Mouse (Mus musculus) forebrain, embryonic 11.5 days (tissue): ENCODE data around the gene Mcm2. TPM values are rescaled to one million over a fixed set of nuclear protein-coding genes. Genes with fewer than 3 reads are reported as not detected.

ENCODE experiments used
- ATAC-seq: fragments of 200-750 bp; cut with Nextera tagmentation; replicated peaks from 2 replicates; pipeline ENCODE4 v1.8.0; 2017; ENCODE audit warnings: moderate TSS enrichment; ENCODE audit not compliant: low FRiP score
- DNase-seq: peaks from one replicate; pipeline ENCODE4 v3.0.0-alpha.2; 2017; ENCODE audit warnings: low spot score
- H3K27ac ChIP-seq: fragments of 300-500 bp; sonication (generic); 2 replicates; pipeline ENCODE4 v1.5.1; 2014; ENCODE audit warnings: low read depth, low read length
- H3K27me3 ChIP-seq: fragments of 300-500 bp; sonication (generic); 2 replicates; pipeline ENCODE4 v1.6.1; 2014; ENCODE audit warnings: mild to moderate bottlenecking, low read length, mixed read lengths; ENCODE audit not compliant: control insufficient read depth, insufficient read depth
- H3K36me3 ChIP-seq: fragments of 300-500 bp; sonication (generic); 2 replicates; pipeline ENCODE4 v1.6.1; 2014; ENCODE audit warnings: mild to moderate bottlenecking, low read length, moderate library complexity, mixed read lengths; ENCODE audit not compliant: control insufficient read depth, insufficient read depth
- H3K4me1 ChIP-seq: fragments of 300-500 bp; sonication (generic); replicated peaks from 2 replicates; pipeline ENCODE4 v1.6.1; 2014; ENCODE audit warnings: low read length, mixed read lengths; ENCODE audit not compliant: control insufficient read depth, insufficient read depth
- H3K4me2 ChIP-seq: fragments of 300-500 bp; sonication (generic); 2 replicates; pipeline ENCODE4 v1.6.1; 2014; ENCODE audit warnings: low read depth, mild to moderate bottlenecking, low read length, moderate library complexity, mixed read lengths; ENCODE audit not compliant: severe bottlenecking
- H3K4me3 ChIP-seq: fragments of 300-500 bp; sonication (generic); 2 replicates; pipeline ENCODE4 v1.5.1; 2014; ENCODE audit warnings: low read depth, low read length
- H3K9ac ChIP-seq: fragments of 300-500 bp; sonication (generic); 2 replicates; pipeline ENCODE4 v1.6.1; 2014; ENCODE audit warnings: low read length
- H3K9me3 ChIP-seq: fragments of 300-500 bp; sonication (generic); 2 replicates; pipeline ENCODE4 v1.6.1; 2016; ENCODE audit warnings: low read length, mixed read lengths; ENCODE audit not compliant: control insufficient read depth
- WGBS: fragments of 180-500 bp; shearing (Covaris S2); extraction: QIAGEN DNeasy Blood & Tissue Kit; methylation state at CpG from one replicate; pipeline ENCODE4 v1.1.7; 2014; 5-methylcytosine and 5-hydroxymethylcytosine counted together
- polyA plus RNA-seq: library from polyadenylated mRNA; unstranded; fragments of >200 nt; fragmentation: Nextera tagmentation; extraction: Ambion mirVana; gene quantifications from 2 replicates; pipeline ENCODE4 v1.2.1, GENCODE M21; 2014

Mcm2 gene
- polyA plus RNA-seq, 1 experiment from 2014 or later: 248 TPM

- Histone ChIP-seq H3K27me3 (no peaks in the 10 kb centered on the region), H3K9ac (no peak overlapping the region), H3K4me3 (no peak overlapping the region), H3K4me2 (no peak overlapping the region), H3K4me1 (no peaks in the 10 kb centered on the region), H3K27ac (no peak overlapping the region), H3K36me3 (peaks cover 9% of the 10 kb centered on the region; the same call in 1 of the 2 replicates), H3K9me3 (no peaks in the 10 kb centered on the region)
- DNase-seq (no peak), ATAC-seq (0 out of 2 replicates have a peak, but pooled peaks have one; percentile 36)
- 11% methylated on average over 2 of the region's 2 CpGs for WGBS
These were observed 37.7 kb downstream of the Mcm2 start for GRCm38 (mm10) chr6:88860914-88861313.

GRCm38 (mm10) chr6:88858341-88858740 is 40.2 kb downstream of the Mcm2 start:
- DNase-seq (no peak), ATAC-seq (no peak)
- Histone ChIP-seq H3K4me1 (no peaks in the 10 kb centered on the region), H3K27ac (no peak overlapping the region), H3K36me3 (peaks cover 6% of the 10 kb centered on the region; the same call in 1 of the 2 replicates), H3K27me3 (no peaks in the 10 kb centered on the region), H3K9me3 (no peaks in the 10 kb centered on the region), H3K9ac (no peak overlapping the region), H3K4me2 (no peak overlapping the region), H3K4me3 (no peak overlapping the region)
- 77% methylated on average over 7 of the region's 7 CpGs for WGBS

- ATAC-seq (no peak), DNase-seq (no peak)
- H3K9me3 ChIP-seq: no peaks in the 10 kb centered on the region
- no peak overlapping the region for H3K9ac ChIP-seq
- H3K36me3 ChIP-seq: peaks cover 2% of the 10 kb centered on the region; the same call in 1 of the 2 replicates
- no peaks in the 10 kb centered on the region for H3K27me3 ChIP-seq
- no peak overlapping the region for H3K4me3 ChIP-seq
- WGBS: 83% methylated on average over 6 of the region's 6 CpGs
- no peak overlapping the region for H3K4me2 ChIP-seq
- H3K27ac ChIP-seq: no peak overlapping the region
- no peaks in the 10 kb centered on the region for H3K4me1 ChIP-seq
These were observed 40.8 kb downstream of the Mcm2 start for GRCm38 (mm10) chr6:88857830-88858229.

- Histone ChIP-seq H3K4me1 (no peaks in the 10 kb centered on the region), H3K27me3 (no peaks in the 10 kb centered on the region), H3K9me3 (no peaks in the 10 kb centered on the region), H3K27ac (no peak overlapping the region), H3K36me3 (no peaks in the 10 kb centered on the region; the same call in 1 of the 2 replicates), H3K9ac (no peak overlapping the region), H3K4me2 (no peak overlapping the region), H3K4me3 (no peak overlapping the region)
- DNase-seq (no peak), ATAC-seq (no peak)
- 59% methylated on average over 9 of the region's 9 CpGs for WGBS
These were observed 41.3 kb downstream of the Mcm2 start for GRCm38 (mm10) chr6:88857249-88857648.

GRCm38 (mm10) chr6:88855636-88856035 is 42.9 kb downstream of the Mcm2 start:
- Histone ChIP-seq H3K4me3 (no peak overlapping the region), H3K9me3 (no peaks in the 10 kb centered on the region), H3K36me3 (no peaks in the 10 kb centered on the region; the same call in 1 of the 2 replicates), H3K4me1 (no peaks in the 10 kb centered on the region), H3K27me3 (no peaks in the 10 kb centered on the region), H3K4me2 (no peak overlapping the region), H3K27ac (no peak overlapping the region), H3K9ac (no peak overlapping the region)
- 15% methylated on average over 5 of the region's 5 CpGs for whole genome bisulfite sequencing
- ATAC-seq: no peak
- DNase-seq: peak; percentile 68

- 85% methylated on average over 5 of the region's 5 CpGs for WGBS
- Histone ChIP-seq H3K4me3 (no peak overlapping the region), H3K4me1 (no peaks in the 10 kb centered on the region), H3K9me3 (no peaks in the 10 kb centered on the region), H3K27ac (no peak overlapping the region), H3K27me3 (no peaks in the 10 kb centered on the region), H3K9ac (no peak overlapping the region), H3K36me3 (no peaks in the 10 kb centered on the region; the same call in 1 of the 2 replicates), H3K4me2 (no peak overlapping the region)
- no peak for ATAC-seq
- no peak for DNase-seq
These were observed 44.1 kb downstream of the Mcm2 start for GRCm38 (mm10) chr6:88854509-88854908.

DNA sequence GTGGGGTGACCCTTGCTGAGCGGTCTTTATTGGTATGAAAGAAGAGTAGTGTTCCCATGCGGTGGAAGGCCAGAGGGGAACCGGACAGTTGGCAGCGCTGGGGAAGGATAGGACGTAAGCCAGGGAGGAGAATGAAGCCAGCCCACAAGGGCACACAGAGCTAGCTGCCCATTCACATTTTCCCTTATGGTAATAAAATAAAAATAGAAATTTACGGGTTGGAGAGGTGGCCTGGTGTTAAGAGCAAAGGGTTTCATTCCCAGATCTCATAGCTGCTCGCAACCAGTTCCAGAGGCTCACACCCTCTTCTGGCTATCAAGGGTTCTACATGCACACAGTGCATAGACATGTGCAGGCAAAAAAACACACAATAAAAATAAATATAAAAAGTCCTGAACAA is 48.5 kb downstream of the Mcm2 start:
- H3K36me3 ChIP-seq: no peaks in the 10 kb centered on the region; the same call in 1 of the 2 replicates
- 90% methylated on average over 7 of the region's 7 CpGs for WGBS

GRCm38 (mm10) chr6:88849270-88849669 is 49.3 kb downstream of the Mcm2 start:
- Histone ChIP-seq H3K9me3 (no peaks in the 10 kb centered on the region), H3K36me3 (no peaks in the 10 kb centered on the region; the same call in 1 of the 2 replicates), H3K9ac (no peak overlapping the region), H3K4me3 (no peak overlapping the region), H3K4me1 (no peaks in the 10 kb centered on the region), H3K4me2 (no peak overlapping the region), H3K27me3 (no peaks in the 10 kb centered on the region), H3K27ac (no peak overlapping the region)
- ATAC-seq (peak; percentile 36; the same call in 1 of the 2 replicates), DNase-seq (no peak)
- 47% methylated on average over 4 of the region's 4 CpGs for WGBS

More for the DNA sequence above, 48.5 kb downstream of the Mcm2 start:
- Histone ChIP-seq H3K27me3 (no peaks in the 10 kb centered on the region), H3K4me2 (no peak overlapping the region), H3K4me1 (no peaks in the 10 kb centered on the region), H3K4me3 (no peak overlapping the region), H3K9ac (no peak overlapping the region), H3K9me3 (no peaks in the 10 kb centered on the region), H3K27ac (no peak overlapping the region)
- DNase-seq: no peak
- ATAC-seq: no peak

DNA sequence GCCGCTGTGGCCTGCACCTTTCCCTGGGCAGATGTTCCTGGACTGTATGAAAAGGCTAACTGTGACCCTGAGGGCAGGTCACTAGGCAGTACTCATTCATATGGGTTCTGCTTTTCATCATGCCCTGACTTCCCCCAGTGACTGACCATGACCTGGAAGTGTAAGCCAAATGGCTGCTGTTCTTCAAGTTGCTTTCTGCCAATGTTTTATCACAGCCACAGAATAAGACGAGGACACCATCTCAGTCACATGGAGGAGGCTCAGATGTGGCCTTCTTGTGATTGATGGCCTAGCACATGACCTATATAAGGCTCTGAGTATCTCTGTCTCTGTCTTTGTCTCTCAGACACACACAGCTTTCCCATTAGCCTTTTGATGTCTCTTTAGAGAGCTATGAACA is 51.0 kb downstream of the Mcm2 start:
- no peaks in the 10 kb centered on the region for H3K9me3 ChIP-seq
- no peak overlapping the region for H3K9ac ChIP-seq
- no peak overlapping the region for H3K27ac ChIP-seq
- H3K27me3 ChIP-seq: no peaks in the 10 kb centered on the region
- DNase-seq (no peak), ATAC-seq (no peak)
- H3K4me1 ChIP-seq: peaks cover 3% of the 10 kb centered on the region; the same call in 1 of the 2 replicates
- H3K36me3 ChIP-seq: no peaks in the 10 kb centered on the region
- H3K4me3 ChIP-seq: no peak overlapping the region
- 78% methylated on average over 2 of the region's 2 CpGs for WGBS
- H3K4me2 ChIP-seq: no peak overlapping the region
